Mouse (Mus musculus) myocyte (in vitro differentiated cells): Measurements from ENCODE around the gene Ppp4r4. TPM values are rescaled to one million over a fixed set of nuclear protein-coding genes. Genes with fewer than 3 reads are reported as not detected.

Experiments
- H3K27me3 ChIP-seq: one replicate; pipeline ENCODE4 v1.6.1; 2011; ENCODE audit not compliant: control insufficient read depth, insufficient read depth, insufficient read length
- H3K36me3 ChIP-seq: one replicate; pipeline ENCODE4 v1.6.1; 2011; ENCODE audit not compliant: control insufficient read depth, insufficient read depth
- H3K4me2 ChIP-seq: one replicate; pipeline ENCODE4 v1.6.1; 2011; ENCODE audit warnings: low read depth, control low read depth
- H3K4me3 ChIP-seq: one replicate; pipeline ENCODE4 v1.5.1; 2011; ENCODE audit warnings: mild to moderate bottlenecking, control low read depth, moderate library complexity
- H3K79me2 ChIP-seq: one replicate; pipeline ENCODE4 v1.6.1; 2011; ENCODE audit not compliant: control insufficient read depth, insufficient read depth
- H3ac ChIP-seq: one replicate; pipeline ENCODE4 v1.6.1; 2011; ENCODE audit not compliant: control insufficient read depth, insufficient read length
- CEBPB ChIP-seq: IDR thresholded peaks from 2 replicates; pipeline ENCODE4 v1.6.1; 2011; ENCODE audit warnings: mild to moderate bottlenecking, moderate library complexity; ENCODE audit not compliant: poor library complexity, insufficient read depth, severe bottlenecking
- E2F4 ChIP-seq: IDR thresholded peaks from one replicate; pipeline ENCODE4 v1.6.1; 2011; ENCODE audit warnings: mild to moderate bottlenecking, control low read depth, moderate library complexity; ENCODE audit not compliant: insufficient read depth
- MAX ChIP-seq: IDR thresholded peaks from one replicate; pipeline ENCODE4 v1.6.1; 2011; ENCODE audit warnings: low read depth, mild to moderate bottlenecking, control low read depth
- MYOD1 ChIP-seq, 3 experiments: IDR thresholded peaks; one replicate each; pipeline ENCODE4 v1.6.1; 2011; ENCODE audit warnings: control low read depth in 2 of 3, low read depth in 2 of 3, mild to moderate bottlenecking in 2 of 3, moderate library complexity in 1 of 3; ENCODE audit not compliant: insufficient read length in 2 of 3, control insufficient read depth in 1 of 3
- MYOG ChIP-seq, 3 experiments: IDR thresholded peaks; one replicate each; pipeline ENCODE4 v1.6.1; 2011; ENCODE audit warnings: control low read depth in 2 of 3, low read depth in 2 of 3, mild to moderate bottlenecking in 2 of 3; ENCODE audit not compliant: insufficient read length in 2 of 3, control insufficient read depth in 1 of 3, insufficient read depth in 1 of 3
- POLR2A ChIP-seq: IDR thresholded peaks from one replicate; pipeline ENCODE4 v1.6.1; 2011; ENCODE audit warnings: low read depth, mild to moderate bottlenecking, control low read depth, moderate library complexity; ENCODE audit not compliant: insufficient read length
- POLR2AphosphoS2 ChIP-seq: IDR thresholded peaks from one replicate; pipeline ENCODE4 v1.6.1; 2011; ENCODE audit warnings: low read depth, control low read depth; ENCODE audit not compliant: insufficient read length
- REST ChIP-seq: IDR thresholded peaks from one replicate; pipeline ENCODE4 v1.6.1; 2011; ENCODE audit warnings: mild to moderate bottlenecking, control low read depth, moderate library complexity; ENCODE audit not compliant: insufficient read depth, insufficient read length
- SRF ChIP-seq: IDR thresholded peaks from one replicate; pipeline ENCODE4 v1.6.1; 2011; ENCODE audit warnings: low read depth; ENCODE audit not compliant: control insufficient read depth, insufficient read length
- TCF12 ChIP-seq: IDR thresholded peaks from one replicate; pipeline ENCODE4 v1.6.1; 2011; ENCODE audit warnings: mild to moderate bottlenecking, control low read depth; ENCODE audit not compliant: poor library complexity, insufficient read depth, severe bottlenecking
- TCF3 ChIP-seq: IDR thresholded peaks from one replicate; pipeline ENCODE4 v1.6.1; 2011; ENCODE audit warnings: low read depth, control low read depth; ENCODE audit not compliant: insufficient read length
- USF1 ChIP-seq: IDR thresholded peaks from one replicate; pipeline ENCODE4 v1.6.1; 2011; ENCODE audit warnings: low read depth, mild to moderate bottlenecking, control low read depth, moderate library complexity
- polyA plus RNA-seq: library from polyadenylated mRNA; unstranded; fragments of >200 nt; fragmentation: generic; extraction: Trizol; gene quantifications from one replicate; pipeline ENCODE4 v1.2.1, GENCODE M21; 2012; ENCODE audit warnings: missing spikeins

Ppp4r4 gene
- polyA plus RNA-seq, 1 experiment = 0.13 TPM

DNA sequence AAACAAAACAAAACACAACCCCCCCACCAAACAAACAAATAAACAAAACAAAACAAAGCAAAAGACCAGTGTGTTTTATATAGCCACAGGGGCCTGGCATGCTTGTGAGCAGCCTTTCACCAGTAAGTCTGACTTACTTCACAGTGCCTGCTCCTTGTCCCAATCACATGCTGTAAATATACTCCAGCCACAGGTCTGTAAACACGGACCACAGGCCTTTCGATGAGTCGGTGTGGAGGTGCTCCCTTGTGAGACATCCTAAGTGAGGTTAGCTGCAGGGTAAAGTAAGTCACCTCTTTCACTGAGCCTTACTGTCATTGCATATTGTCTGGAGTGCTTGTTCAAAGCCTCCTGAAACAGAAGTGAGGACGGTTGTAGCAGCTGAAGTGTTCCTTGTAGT is 16.4 kb downstream of the Ppp4r4 start:
- no peak overlapping the region for H3K4me2 ChIP-seq
- no peak overlapping the region for H3K4me3 ChIP-seq
- no peaks in the 10 kb centered on the region for H3K27me3 ChIP-seq
- no peaks in the 10 kb centered on the region for H3K36me3 ChIP-seq
- TF ChIP-seq TCF12 = no peak
- no peak for TF ChIP-seq TCF3
- TF ChIP-seq USF1 = no peak
- TF ChIP-seq E2F4 = no peak
- TF ChIP-seq REST = no peak
- TF ChIP-seq MYOG (IDR thresholded peaks at IDR 0.05; ENCODE audit: control insufficient read depth in 1 of 3, insufficient read depth in 1 of 3, insufficient read length in 2 of 3, low read depth in 2 of 3) = no peak
- no peak for TF ChIP-seq CEBPB
- TF ChIP-seq MAX = no peak
- TF ChIP-seq POLR2AphosphoS2 = no peak
- TF ChIP-seq MYOD1 (IDR thresholded peaks at IDR 0.05; ENCODE audit: control insufficient read depth in 1 of 3, insufficient read length in 2 of 3, low read depth in 2 of 3) = no peak
- no peak for TF ChIP-seq SRF
- TF ChIP-seq POLR2A = no peak
- H3K79me2 ChIP-seq = no peaks in the 10 kb centered on the region
- H3ac ChIP-seq = no peak overlapping the region

DNA sequence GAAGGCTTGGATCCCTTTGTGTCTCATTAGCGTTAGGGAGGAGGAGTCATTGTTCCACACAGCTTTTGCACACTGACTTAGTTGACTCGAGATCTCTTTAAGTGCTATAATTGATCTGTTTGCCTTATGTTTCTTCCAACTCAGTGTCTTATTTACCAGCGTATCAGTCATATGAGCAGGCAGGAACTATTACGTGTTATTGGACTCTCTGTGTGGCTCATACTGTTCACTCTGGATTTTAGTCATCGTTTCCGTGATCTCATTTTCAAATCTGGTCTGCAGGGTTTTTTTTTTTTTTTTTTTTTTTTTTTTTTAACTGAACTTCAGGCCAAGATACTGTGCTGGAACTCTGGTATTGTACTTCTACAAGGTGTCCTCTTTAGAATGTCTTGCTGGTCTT is 18.0 kb downstream of the Ppp4r4 start:
- H3K27me3 ChIP-seq = no peaks in the 10 kb centered on the region

DNA sequence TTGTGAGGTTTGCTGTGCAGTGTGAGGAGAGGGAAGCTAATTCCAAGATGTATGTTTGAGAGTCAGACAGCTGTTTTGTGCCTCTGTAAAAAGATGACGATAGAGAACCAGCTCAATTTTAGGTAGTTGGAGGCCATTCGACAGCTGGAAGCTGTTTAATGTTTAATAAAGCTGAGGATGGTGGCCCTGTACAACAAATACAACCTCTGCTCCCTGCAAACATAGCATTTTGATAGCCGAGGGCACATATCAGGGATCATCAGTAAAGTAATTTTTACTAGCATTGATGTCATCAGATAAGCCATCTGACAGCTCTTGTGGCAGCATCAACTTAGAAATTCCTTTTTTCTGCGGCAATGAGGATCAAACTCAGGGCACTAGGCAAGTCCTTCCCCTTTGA is 19.3 kb downstream of the Ppp4r4 start:
- TF ChIP-seq TCF12 (no peak), USF1 (no peak), REST (no peak), MAX (no peak), CEBPB (no peak), MYOG (IDR thresholded peaks at IDR 0.05; ENCODE audit: control insufficient read depth in 1 of 3, insufficient read depth in 1 of 3, insufficient read length in 2 of 3, low read depth in 2 of 3) (no peak), E2F4 (no peak), POLR2AphosphoS2 (no peak), POLR2A (no peak), MYOD1 (IDR thresholded peaks at IDR 0.05; ENCODE audit: control insufficient read depth in 1 of 3, insufficient read length in 2 of 3, low read depth in 2 of 3) (no peak), SRF (no peak), TCF3 (no peak)
- Histone ChIP-seq H3K79me2 (no peaks in the 10 kb centered on the region), H3K4me3 (no peak overlapping the region), H3K36me3 (no peaks in the 10 kb centered on the region), H3ac (no peak overlapping the region), H3K27me3 (no peaks in the 10 kb centered on the region), H3K4me2 (no peak overlapping the region)

More for the DNA sequence above, 18.0 kb downstream of the Ppp4r4 start:
- H3K79me2 ChIP-seq = no peaks in the 10 kb centered on the region
- no peaks in the 10 kb centered on the region for H3K36me3 ChIP-seq
- H3K4me2 ChIP-seq = no peak overlapping the region
- H3K4me3 ChIP-seq = no peak overlapping the region
- TF ChIP-seq MYOG (IDR thresholded peaks at IDR 0.05; ENCODE audit: control insufficient read depth in 1 of 3, insufficient read depth in 1 of 3, insufficient read length in 2 of 3, low read depth in 2 of 3) = no peak
- no peak for TF ChIP-seq POLR2A
- no peak for TF ChIP-seq SRF
- TF ChIP-seq TCF3 = no peak
- TF ChIP-seq MAX = no peak
- TF ChIP-seq TCF12 = no peak
- TF ChIP-seq REST = no peak
- no peak for TF ChIP-seq E2F4
- no peak for TF ChIP-seq POLR2AphosphoS2
- no peak for TF ChIP-seq CEBPB
- no peak for TF ChIP-seq MYOD1 (IDR thresholded peaks at IDR 0.05; ENCODE audit: control insufficient read depth in 1 of 3, insufficient read length in 2 of 3, low read depth in 2 of 3)
- TF ChIP-seq USF1 = no peak
- H3ac ChIP-seq = no peak overlapping the region

DNA sequence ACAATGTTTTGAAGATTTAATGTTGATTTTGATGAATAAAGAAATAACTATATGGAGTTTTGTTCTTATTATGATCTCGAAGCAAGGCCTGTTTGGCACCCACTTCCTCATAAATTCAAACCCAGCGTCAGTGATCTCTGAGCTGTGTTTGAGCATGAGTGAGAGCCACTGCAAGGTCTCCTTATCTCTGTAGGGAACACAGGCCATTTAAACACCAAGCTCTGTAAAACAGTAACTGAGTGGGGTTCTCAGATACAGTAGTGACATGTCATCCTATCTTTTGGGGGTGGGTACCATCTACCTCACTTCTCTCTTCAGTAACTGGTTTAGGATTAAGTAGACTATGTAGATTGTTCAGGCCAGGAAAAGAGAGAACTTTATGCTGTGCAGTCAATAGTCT is 20.4 kb downstream of the Ppp4r4 start:
- no peak overlapping the region for H3K4me2 ChIP-seq
- no peak for TF ChIP-seq MYOG (IDR thresholded peaks at IDR 0.05; ENCODE audit: control insufficient read depth in 1 of 3, insufficient read depth in 1 of 3, insufficient read length in 2 of 3, low read depth in 2 of 3)
- no peak for TF ChIP-seq MYOD1 (IDR thresholded peaks at IDR 0.05; ENCODE audit: control insufficient read depth in 1 of 3, insufficient read length in 2 of 3, low read depth in 2 of 3)
- TF ChIP-seq TCF12 = no peak
- TF ChIP-seq TCF3 = no peak
- no peak for TF ChIP-seq SRF
- TF ChIP-seq E2F4 = no peak
- TF ChIP-seq USF1 = no peak
- no peak for TF ChIP-seq MAX
- no peak for TF ChIP-seq POLR2AphosphoS2
- no peak for TF ChIP-seq CEBPB
- TF ChIP-seq POLR2A = no peak
- TF ChIP-seq REST = no peak
- no peaks in the 10 kb centered on the region for H3K27me3 ChIP-seq
- no peaks in the 10 kb centered on the region for H3K79me2 ChIP-seq
- no peak overlapping the region for H3ac ChIP-seq
- no peaks in the 10 kb centered on the region for H3K36me3 ChIP-seq
- H3K4me3 ChIP-seq = no peak overlapping the region
